Mouse (Mus musculus): ENCODE measurements around the gene Ccdc186.

- TF ChIP-seq CTCF (conservative IDR thresholded peaks at IDR 0.05; ENCODE audit: insufficient read depth, insufficient read length, low read depth, low read length) (no peak), POLR2A (IDR thresholded peaks at IDR 0.05; ENCODE audit: low read depth, low read length) (no peak)
Measured at GRCm38 (mm10) chr19:56867701-56868100, 45.7 kb upstream of the Ccdc186 start.

Measured in kidney, adult 2 months (tissue).